In genomic region chr2:121480498-121480897, GRCm38 (mm10) we compare ENCODE assay signal across 9 mouse cellular contexts. TPM values are rescaled to one million over a fixed set of nuclear protein-coding genes. Genes with fewer than 3 reads are reported as not detected.
DNase-seq lines count a peak whose midpoint lies in the region; ATAC-seq and TF ChIP-seq lines count a peak whose summit lies in the region.
"Had no signal": no experiment of that assay in that cellular context is flagged by ENCODE, and none has a peak within 500 bp of the region (broad histone marks: within the 10 kb centered on the region; RNA-seq: fewer than 3 reads in every experiment).

No protein-coding gene starts in this region.

- TF ChIP-seq CTCF in left cerebral cortex, adult 2 months (IDR thresholded peaks at IDR 0.05), result peak; percentile 54

- H3K4me3 ChIP-seq in left cerebral cortex, adult 2 months, result no peak overlapping the region
- H3K4me3 ChIP-seq: embryonic facial prominence, embryonic 15.5 days had no signal

- no peak for DNase-seq in left cerebral cortex, adult 2 months (ENCODE audit: extremely low spot score in 1 of 2, low spot score in 2 of 2)
- DNase-seq in left cerebral cortex, postnatal 4 days, result no peak
- DNase-seq in ZHBTc4 (ENCODE audit: low read depth, low spot score), result peak; percentile 63
- DNase-seq in naive thymus-derived CD4-positive, alpha-beta T cell, adult 2 months (ENCODE audit: low read depth), result peak; percentile 66
- no peak for DNase-seq in layer of hippocampus, adult 8-10 months (ENCODE audit: low spot score in 2 of 2)
- no peak for DNase-seq in layer of hippocampus, postnatal 14 days (ENCODE audit: low spot score in 2 of 2)
- DNase-seq in gastrocnemius, postnatal 36 days, result no peak

- no peak overlapping the region for H3K27ac ChIP-seq in left cerebral cortex, adult 2 months
- H3K27ac ChIP-seq: embryonic facial prominence, embryonic 15.5 days had no signal

- ATAC-seq in inflammation-experienced regulatory T-cells, adult 6 months, result peak; percentile 69

- intact Hi-C loops in left cerebral cortex, adult 2 months (cut with DNase I), result no loop called here
- intact Hi-C loops in left cerebral cortex, postnatal 4 days (cut with DNase I), result no loop called here
- intact Hi-C loops in gastrocnemius, postnatal 36 days (cut with DNase I), result no loop called here

RNA-seq across cellular contexts. Expression of gene Mfap1b, which starts 6.6 kb away (rescaled TPM):
- 10 to 100 TPM; 40.9 to 41.5 TPM for total RNA-seq in left cerebral cortex, adult 2 months (2021)
- total RNA-seq in left cerebral cortex, postnatal 4 days (2021), result 10 to 100 TPM; 33.9 to 37.8 TPM
- polyA plus RNA-seq in inflammation-experienced regulatory T-cells, adult 6 months (2017; shearing (Covaris generic)), result 100 to 1,000 TPM in 1 of 3 experiments, 10 to 100 TPM in 2; 80.6 to 133 (median 99.1) TPM
- total RNA-seq in layer of hippocampus, adult 8-10 months (2022), result 10 to 100 TPM; 40.8 to 46.2 (median 43.9) TPM
- 10 to 100 TPM; 38.0 to 40.6 TPM for total RNA-seq in layer of hippocampus, postnatal 14 days (2021)
- 10 to 100 TPM; 17.4 to 21.8 TPM for total RNA-seq in gastrocnemius, postnatal 36 days (2021)

RNA-seq across cellular contexts. Expression of gene Serinc4, which starts 23.9 kb away (rescaled TPM):
- under 1 TPM; 0.21 to 0.54 TPM for total RNA-seq in left cerebral cortex, adult 2 months (2021)
- 1 to 10 TPM; 2.7 to 3.0 TPM for total RNA-seq in left cerebral cortex, postnatal 4 days (2021)
- under 1 TPM in 1 of 3 experiments, not detected in 2; 0.62 TPM for polyA plus RNA-seq in inflammation-experienced regulatory T-cells, adult 6 months (2017; shearing (Covaris generic))
- under 1 TPM in 3 of 4 experiments, not detected in 1; 0.25 to 0.74 (median 0.36) TPM for total RNA-seq in layer of hippocampus, adult 8-10 months (2022)
- under 1 TPM; 0.97 to 0.98 TPM for total RNA-seq in layer of hippocampus, postnatal 14 days (2021)
- not detected for total RNA-seq in gastrocnemius, postnatal 36 days (2021)

RNA-seq across cellular contexts. Expression of gene Mfap1a, which starts 26.0 kb away (rescaled TPM):
- total RNA-seq in left cerebral cortex, adult 2 months (2021), result 10 to 100 TPM; 33.3 TPM
- total RNA-seq in left cerebral cortex, postnatal 4 days (2021), result 10 to 100 TPM; 30.5 to 32.4 TPM
- 10 to 100 TPM; 28.4 to 44.2 (median 39.2) TPM for polyA plus RNA-seq in inflammation-experienced regulatory T-cells, adult 6 months (2017; shearing (Covaris generic))
- total RNA-seq in layer of hippocampus, adult 8-10 months (2022), result 10 to 100 TPM; 29.3 to 31.4 (median 30.5) TPM
- total RNA-seq in layer of hippocampus, postnatal 14 days (2021), result 10 to 100 TPM; 31.3 to 32.2 TPM
- 10 to 100 TPM; 12.8 to 15.7 TPM for total RNA-seq in gastrocnemius, postnatal 36 days (2021)

RNA-seq across cellular contexts. Expression of gene Wdr76, which starts 26.0 kb away (rescaled TPM):
- total RNA-seq in left cerebral cortex, adult 2 months (2021), result 1 to 10 TPM; 4.5 to 5.5 TPM
- total RNA-seq in left cerebral cortex, postnatal 4 days (2021), result 1 to 10 TPM; 4.5 to 5.8 TPM
- 10 to 100 TPM in 2 of 3 experiments, 1 to 10 TPM in 1; 9.3 to 17.5 (median 16.5) TPM for polyA plus RNA-seq in inflammation-experienced regulatory T-cells, adult 6 months (2017; shearing (Covaris generic))
- total RNA-seq in layer of hippocampus, adult 8-10 months (2022), result 1 to 10 TPM; 3.0 to 4.5 (median 3.7) TPM
- 1 to 10 TPM; 2.0 to 2.5 TPM for total RNA-seq in layer of hippocampus, postnatal 14 days (2021)
- total RNA-seq in gastrocnemius, postnatal 36 days (2021), result 1 to 10 TPM; 1.7 to 2.0 TPM

RNA-seq across cellular contexts. Expression of gene Hypk, which starts 27.4 kb away (rescaled TPM):
- total RNA-seq in left cerebral cortex, adult 2 months (2021), result 10 to 100 TPM; 22.7 to 23.1 TPM
- 10 to 100 TPM; 28.1 to 28.9 TPM for total RNA-seq in left cerebral cortex, postnatal 4 days (2021)
- polyA plus RNA-seq in inflammation-experienced regulatory T-cells, adult 6 months (2017; shearing (Covaris generic)), result 100 to 1,000 TPM; 130 to 261 (median 152) TPM
- total RNA-seq in layer of hippocampus, adult 8-10 months (2022), result 10 to 100 TPM; 16.2 to 22.7 (median 17.0) TPM
- 10 to 100 TPM; 20.1 to 27.8 TPM for total RNA-seq in layer of hippocampus, postnatal 14 days (2021)
- total RNA-seq in gastrocnemius, postnatal 36 days (2021), result 10 to 100 TPM; 11.5 to 23.6 TPM

Comparison
In these comparisons a context has a peak if more than half of its experiments do, and no peak if none do; other contexts are left out.
1. DNase-seq: peak in ZHBTc4 (single experiment) and naive thymus-derived CD4-positive, alpha-beta T cell, adult 2 months (single experiment); none in left cerebral cortex, adult 2 months (0 of 2), left cerebral cortex, postnatal 4 days (single experiment), layer of hippocampus, adult 8-10 months (0 of 2), layer of hippocampus, postnatal 14 days (0 of 2) and gastrocnemius, postnatal 36 days (0 of 2).